Mouse (Mus musculus) mouse trophoblast stem cell (cell line): Measurements from ENCODE around the gene Rpl41.
"Not testable (repeated sequence)": the region's sequence is repeated elsewhere in the genome, so short reads cannot be mapped to it uniquely, and the experiment has no call there.

Source experiments
- in situ Hi-C, 2 experiments: fragments of 300-500 bp; cut with MseI, MboI; formaldehyde crosslinking; loops; 2 replicates in 1 of 2; 3 replicates in 1 of 2; pipeline ENCODE4 v1.15.1; 2025

The Rpl41 gene

DNA sequence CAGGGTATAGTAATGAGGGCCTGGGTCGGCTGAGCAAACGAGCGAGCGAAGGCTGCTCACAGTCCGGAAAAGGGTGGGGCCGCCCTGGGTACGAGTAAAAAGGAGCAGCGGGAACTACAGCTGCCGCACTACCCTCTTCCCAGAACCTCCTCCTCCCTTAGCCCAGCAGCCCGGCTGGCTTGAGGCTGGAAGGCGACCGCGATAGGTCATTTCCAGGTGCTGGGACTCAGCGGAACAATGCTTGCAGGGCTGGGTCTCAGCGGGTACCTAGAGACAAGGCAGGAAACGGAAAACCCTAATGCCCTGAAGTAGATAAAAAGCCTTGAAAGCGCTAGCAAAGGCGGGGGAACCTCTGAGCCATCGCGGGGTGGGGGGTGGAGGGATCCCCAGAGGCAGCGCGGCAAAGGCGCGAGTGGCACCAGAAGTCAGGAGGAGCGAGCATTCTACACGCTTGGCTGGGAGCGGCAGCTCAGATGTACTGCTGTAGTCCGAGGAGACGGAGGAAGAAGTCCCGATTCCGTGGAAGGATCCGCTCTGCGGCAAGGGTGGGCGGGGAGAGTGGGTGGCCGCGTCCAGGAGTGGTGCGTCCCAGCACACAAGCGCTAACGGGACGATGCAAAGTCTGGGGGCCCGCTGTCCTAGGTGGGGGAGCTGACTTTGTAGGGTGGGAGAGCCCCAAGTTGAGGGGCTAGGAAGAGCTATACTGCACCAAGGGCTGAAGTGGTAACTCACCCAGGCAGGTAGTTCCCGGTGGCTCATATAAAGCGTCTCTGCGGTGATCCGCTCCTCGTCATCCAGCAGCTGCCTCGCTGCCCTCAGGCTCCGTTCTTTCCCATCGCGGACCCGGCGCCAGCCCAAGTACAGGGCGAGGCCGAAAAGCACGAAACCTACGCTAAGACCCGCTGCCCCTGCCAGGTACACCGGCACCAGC lies 24.1 kb downstream of the Rpl41 start:
- in situ Hi-C loops: no loop called here

DNA sequence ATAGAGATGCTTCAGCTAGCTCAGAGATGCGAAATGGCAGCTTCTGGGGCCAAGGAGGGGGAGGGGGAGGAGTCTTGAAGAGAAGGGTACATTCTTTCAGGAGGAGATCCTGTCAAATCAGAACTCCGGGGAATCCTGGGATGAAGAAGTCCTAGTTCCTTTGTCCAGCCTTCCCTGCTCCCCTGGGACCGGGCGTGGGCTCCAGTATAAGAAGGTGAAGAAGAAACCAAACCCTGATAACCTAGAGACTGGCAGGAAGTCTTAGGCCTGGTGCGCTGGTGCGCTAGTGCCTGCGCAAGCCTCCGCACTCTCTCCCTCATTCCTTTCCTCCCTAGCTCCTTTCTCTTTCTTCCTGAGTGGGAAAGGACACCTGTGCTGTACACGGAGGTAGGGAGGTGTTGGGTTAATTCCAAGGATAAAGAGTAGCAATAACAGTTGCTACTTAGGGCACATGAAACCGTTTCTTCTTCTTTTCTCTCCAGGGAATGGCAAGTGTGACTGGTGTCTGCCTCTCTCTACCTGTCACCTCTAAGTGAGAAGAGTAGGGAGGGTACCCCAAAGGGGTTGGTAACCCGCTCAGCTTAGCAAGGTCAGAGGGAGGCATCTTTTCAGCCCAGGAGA lies 24.9 kb downstream of the Rpl41 start:
- in situ Hi-C loops: no loop called here

DNA sequence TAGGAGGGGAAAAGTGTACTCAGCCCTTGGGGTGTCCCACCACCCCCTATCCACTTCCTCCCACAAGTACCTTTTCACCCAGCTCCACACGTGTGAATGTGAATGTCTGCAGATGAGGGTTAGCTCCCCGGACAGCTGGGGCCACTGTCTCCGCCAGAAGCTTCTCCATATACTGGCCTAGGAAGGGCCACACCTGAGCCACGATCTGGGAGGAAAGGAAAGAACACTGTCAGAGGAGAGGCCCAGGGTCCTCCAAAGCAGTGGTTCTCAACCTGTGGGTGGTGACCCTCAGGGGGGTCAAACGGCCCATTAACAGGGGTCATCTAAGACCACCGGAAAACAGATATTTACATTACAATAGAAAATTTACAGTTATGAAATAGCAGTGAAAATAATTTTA lies 26.8 kb downstream of the Rpl41 start:
- in situ Hi-C loops: no loop called here

DNA sequence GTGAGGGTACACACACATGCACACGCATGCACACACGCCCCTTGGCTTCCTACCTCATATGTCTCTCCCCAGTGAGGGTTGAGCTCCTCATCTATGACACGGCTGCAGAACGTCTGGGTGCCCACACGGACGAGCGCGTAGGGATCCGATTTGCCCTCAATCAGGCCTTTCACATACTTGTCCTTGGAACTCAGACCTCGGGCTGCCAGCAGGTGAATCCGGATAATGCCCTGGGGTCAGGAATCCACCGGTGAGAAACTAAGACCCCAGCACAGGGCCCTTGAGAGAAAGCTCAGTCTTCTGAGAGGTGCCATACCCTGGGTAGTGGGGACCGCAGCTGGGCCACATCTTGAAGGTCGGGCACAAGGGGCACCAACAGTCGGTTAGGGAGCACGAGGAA lies 28.5 kb downstream of the Rpl41 start:
- in situ Hi-C loops: no loop called here

DNA sequence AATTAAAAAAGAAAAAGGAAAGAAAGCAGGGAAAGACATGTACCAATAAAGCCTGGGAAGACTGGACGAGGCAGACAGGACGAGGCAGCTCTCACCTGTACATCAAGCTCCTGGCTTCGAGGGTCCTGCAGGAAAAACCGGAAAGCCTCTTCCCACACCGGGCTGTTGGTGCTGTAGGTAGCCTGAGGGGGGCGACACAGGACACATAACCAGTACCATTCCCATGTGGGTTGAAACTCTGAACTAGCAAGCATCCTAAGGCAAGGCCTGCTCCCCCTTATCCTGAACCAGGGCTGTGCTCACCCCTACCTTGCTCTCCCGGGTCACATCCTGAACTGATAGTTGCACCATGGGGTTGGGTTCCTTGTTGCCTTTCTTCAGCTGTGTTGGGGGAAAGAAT lies 30.3 kb downstream of the Rpl41 start:
- in situ Hi-C loops: no loop called here

DNA sequence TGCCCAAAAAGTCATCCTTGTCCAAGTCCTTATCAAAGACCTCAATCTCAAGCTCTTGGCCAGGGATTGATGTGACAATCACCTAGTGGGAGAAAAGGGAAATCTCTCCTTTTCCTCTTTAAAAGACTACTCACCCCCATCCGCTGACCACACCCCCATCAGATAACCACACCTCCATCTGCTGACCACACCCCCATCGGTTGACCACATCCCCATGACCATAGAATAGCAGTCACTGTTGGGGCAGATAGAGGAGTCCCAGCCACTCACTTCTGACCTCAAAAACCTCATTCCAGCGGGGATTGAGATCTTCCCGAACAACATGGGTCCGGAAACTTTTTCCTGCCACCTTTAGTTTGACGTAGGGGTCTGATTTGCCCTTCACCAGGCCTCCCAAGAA lies 32.4 kb downstream of the Rpl41 start:
- in situ Hi-C loops: no loop called here

DNA sequence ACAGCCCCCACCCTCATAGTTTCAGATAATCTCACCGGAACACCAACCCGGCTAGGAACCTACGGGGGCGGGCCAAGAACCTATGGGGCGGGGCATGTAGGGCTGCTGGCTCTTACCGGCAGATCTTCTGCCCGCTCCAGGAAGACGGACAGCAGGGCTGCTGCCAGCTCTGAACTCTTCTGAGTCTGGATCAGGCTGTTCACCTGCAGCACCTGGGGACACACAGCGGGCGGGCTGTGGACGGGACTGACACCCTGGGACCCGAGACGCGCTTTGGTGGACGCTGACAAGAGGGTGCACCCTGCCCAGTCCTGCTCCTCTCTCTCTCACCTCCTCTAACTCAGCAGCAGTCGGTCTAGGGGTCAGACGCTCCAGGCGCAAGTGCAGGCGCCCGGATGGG lies 33.1 kb downstream of the Rpl41 start:
- in situ Hi-C loops: no loop called here

DNA sequence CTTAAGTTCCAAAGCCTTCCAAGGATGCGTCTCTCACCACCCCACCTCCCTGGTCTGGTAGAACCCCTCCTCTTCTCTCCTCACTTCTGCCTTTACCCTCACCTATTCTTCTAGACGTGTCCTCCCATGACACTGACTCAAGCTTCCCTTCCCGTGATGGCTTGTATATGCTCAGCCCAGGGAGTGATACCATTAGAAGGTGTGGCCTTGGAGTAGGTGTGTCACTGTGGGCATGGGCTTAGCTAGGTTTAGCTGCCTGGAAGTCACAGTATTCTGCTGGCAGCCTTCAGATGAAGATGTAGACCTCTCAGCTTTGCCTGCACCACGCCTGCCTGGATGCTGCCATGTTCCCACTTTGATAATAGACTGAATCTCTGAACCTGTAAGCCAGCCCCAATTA lies 34.1 kb downstream of the Rpl41 start:
- in situ Hi-C loops: no loop called here

DNA sequence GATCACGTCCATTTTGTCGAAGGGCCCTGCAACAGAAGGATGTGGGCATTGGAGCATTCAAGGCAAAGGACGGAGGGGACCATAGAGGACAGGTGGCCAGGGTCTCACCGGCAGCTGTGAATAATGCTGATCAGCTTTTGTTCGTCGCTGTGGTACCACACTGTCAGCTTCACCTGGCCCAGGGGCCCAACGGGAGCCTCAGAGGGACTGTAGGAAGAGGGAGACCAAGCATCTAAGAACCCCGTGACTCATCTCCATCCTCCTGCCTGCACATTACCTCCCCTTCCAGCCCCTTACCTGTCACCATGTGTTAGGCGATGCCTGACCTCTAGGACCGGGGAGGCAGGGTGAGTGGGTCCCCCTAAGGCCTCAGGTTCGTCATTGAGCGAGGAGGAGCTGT lies 37.3 kb downstream of the Rpl41 start:
- in situ Hi-C loops: no loop called here

DNA sequence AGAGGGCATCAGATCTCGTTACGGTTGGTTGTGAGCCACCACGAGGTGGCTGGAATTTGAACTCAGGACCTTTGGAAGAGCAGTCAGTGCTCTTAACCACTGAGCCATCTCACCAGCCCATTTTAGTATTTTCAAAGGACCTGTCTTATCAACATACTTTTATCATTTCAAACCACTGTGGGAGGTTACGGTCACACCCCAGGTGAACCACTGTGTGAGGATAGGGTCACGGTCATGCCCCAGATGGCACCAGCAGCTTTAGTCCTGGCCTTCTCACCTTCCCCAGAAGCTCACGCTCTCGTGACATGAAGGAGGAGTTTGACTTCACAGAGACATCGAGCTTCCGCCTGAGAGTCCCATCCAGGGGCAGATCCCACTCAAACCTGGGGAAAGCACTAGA lies 37.9 kb downstream of the Rpl41 start:
- in situ Hi-C loops: no loop called here

DNA sequence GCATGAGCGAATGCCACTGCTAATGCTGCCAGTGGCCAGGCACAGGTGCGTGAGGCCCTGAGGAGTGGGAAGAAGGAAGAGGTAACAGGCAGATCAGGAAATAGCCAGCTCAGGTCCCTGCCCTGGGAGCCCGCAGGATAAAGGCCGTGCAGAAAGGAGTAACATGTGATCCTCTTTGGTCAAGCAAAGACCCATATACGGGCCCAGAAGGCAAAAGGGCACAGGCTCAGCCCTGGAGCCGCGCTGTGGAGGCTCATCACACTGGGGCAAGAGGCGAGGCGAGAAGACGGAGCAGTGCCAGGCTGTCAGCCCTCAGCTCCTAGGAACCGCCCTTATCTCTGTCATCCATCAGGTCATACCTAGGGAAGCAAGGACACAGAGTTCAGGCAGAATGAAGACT lies 38.8 kb downstream of the Rpl41 start:
- in situ Hi-C loops: no loop called here

DNA sequence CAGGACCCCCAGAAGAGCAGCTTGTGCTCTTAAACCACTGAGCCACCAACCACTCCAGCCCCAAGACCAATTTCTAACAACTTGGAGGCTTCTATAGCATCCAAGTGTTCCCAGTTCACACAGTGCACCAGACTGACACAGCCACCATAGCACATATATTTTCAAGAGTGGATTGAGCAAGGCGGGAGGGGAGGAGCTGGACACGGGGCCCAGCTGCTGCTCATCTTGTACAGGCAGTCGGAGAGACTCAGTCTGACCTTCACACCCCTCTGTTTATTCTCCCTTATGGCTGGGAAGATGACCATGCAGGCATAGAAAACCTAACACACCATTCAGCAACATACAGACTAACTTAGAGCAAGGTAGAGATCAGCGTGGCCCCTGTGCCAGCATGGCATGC lies 39.3 kb downstream of the Rpl41 start:
- in situ Hi-C loops: no loop called here

DNA sequence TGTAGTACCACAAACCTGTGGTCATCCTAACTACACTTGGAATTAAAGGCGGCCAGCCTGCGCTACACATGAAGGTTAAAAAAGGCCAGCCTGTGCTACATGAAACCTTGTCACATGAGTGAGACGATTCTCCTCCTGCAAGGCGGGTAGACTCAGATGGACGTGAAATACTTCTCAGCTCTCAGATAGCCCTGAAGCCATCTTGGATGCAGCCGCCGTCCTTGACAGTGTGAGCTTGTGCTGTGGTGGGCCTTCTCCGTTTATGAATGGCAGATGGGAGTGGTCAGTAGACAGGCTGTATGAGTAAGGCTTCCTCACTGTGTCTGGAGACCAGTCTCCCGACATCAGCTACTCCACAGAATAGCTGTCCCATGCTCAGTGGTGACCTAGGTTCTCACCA lies 39.9 kb downstream of the Rpl41 start:
- in situ Hi-C loops: no loop called here

DNA sequence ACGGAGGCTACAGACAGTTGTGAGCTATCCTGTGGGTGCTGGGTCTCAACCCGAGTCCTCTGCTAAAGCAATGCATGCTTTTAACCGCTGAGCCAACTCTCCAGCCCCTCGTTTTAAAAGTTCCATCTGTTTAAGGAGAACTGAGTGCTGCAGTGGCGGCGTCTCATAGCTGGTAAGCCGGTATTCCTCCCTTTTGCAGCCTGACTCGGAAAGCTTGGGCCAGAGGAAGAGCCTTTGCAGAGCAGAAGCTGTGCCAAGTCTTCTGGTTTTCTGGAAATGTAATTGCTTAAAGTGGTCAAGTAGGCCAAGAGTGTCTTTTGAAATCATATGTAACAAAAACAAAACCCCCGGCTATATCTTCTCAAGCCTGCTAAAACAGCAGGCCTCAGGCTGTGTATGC lies 40.8 kb downstream of the Rpl41 start:
- in situ Hi-C loops: no loop called here

DNA sequence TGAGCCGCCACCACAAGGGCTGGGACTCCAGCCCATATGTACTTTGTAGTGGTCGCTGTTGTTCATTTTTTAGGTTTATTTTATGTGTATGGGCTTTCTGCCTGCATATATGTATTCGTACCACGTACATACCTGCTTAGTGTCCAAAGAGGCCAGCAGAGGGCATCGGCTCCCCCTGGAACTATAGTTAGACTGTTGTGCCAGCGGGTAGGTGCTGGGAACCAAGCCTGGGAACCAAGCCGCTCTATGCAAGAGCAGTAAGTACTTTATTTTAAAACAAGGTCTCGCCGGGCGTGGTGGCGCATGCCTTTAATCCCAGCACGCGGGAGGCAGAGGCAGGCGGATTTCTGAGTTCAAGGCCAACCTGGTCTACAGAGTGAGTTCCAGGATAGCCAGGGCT lies 43.1 kb downstream of the Rpl41 start:
- in situ Hi-C loops: no loop called here

DNA sequence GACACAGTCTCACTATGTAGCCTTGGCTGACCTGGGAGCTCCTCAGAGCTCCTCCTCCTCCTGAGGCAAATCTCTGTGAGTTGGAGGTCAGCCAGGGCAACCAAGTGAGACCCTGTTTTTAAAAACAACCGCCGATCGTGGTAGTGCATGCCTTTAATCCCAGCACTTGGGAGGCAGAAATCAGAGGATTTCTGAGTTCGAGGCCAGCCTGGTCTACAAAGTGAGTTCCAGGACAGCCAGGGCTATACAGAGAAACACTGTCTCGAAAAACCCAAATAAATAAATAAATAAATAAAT lies 43.8 kb downstream of the Rpl41 start:
- in situ Hi-C loops: not testable (repeated sequence)

DNA sequence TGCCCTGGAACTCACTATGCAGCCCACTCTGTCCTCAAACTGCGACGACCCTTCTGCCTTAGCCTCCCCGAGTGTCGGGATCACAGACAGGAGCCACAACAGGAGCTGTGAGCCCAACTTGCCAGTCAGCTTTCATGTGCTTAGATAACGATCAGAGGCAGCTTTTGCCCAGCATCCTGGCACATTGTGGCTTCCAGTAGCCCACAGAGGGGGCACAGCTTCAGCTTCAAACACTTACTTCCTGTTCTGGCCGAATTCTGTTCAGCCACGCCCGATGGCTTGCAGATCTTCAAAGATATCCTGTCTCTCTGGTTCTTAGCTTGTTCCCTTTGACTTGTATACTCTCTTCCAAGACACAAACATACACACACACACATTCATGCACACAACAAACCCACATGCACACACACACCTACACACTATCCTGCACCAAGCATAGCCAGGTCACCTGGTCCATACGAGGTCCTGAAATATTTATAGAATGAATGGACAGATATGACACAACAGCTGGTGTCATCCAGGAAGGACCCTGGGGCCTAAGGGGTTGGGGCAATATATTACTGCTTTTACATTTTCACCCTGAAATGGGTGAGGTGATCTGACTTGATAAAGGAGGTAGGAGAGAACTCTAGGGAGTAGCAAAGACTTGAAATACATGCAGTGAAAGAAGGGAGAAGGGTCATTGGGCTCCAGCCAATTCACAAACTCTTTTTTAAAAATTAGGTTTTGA lies 44.3 kb downstream of the Rpl41 start:
- in situ Hi-C loops: no loop called here

DNA sequence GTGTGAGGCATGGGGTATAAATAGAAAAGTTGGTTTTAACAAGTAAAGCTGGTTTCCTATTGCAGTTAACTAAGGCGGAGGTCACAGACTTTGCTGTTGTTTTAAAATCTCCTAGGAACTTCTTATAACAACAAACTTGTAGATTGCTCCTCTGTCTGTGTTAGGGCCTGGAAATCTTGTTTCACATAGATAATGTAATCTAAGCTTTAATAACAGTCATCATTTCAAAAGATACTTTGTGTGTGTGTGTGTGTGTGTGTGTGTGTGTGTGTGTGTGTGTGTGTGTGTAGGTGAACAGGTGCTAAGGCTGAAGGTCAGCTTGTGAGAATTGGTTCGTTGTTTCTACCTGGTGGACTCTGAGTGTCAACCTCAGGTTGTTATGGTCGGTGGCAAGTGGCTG lies 45.1 kb downstream of the Rpl41 start:
- in situ Hi-C loops: no loop called here

DNA sequence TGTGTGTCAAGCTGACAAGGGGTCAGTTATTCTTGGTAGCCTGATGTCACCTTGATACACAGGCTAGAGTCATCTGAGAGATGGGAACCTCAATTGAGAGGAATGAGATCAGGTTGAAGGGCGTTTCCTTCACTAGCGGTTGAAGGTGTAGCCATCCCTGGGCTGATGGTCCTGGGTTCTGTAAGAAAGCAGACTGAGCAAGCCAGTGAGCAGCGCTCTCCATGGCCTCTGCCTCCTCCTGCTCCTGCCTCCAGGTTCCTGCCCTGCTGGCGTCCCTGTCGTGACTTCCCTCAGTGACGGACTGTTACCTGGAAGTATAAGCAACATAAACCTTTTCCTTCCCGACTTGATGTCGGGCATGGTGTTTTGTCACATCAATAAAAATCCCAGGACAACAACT lies 45.6 kb downstream of the Rpl41 start:
- in situ Hi-C loops: no loop called here

DNA sequence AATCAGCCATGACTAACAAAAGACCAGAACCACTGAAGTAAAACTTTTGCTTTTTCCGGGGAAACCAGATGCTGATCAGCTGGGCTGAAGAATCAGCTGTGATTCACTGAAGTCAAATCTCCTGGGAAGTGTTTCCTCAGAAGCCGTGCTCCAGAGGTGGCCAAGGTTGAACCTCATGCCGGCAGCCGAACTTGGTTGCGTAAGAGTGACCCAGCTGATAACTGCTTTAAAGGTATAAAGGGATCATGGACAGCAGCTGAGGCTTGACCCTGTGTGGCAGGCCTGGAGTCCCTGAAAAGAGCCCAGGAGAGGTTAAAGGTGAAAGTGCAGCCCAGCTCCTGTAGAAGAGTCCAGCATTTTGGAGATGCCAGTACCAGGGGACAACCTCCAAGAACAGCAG lies 46.8 kb downstream of the Rpl41 start:
- in situ Hi-C loops: no loop called here

DNA sequence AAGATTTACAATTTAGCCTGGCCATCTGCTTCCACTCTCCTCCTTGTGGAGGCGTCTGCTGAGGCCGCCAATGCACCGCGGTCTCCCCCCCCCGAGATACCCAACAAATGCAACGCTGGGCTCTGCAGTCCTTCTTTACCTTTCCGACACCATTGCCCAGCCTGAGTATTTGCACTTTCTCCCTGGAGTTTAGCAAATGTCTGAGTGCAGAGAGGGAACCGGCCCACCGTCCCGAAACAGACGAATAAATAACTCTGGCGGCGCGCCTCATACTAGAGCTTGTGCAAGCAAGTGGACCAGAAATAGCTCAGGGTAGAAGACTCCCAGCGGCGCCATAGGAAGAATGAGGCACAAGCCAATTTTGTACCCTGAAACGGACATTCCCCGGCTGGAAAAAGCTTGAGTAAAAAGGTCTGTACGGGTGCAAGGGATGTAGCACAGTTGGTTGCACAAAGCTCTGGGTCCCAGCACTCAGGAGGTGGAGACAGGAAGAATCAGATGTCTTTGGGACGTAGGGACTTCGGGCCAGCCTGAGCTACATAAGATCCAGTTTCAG lies 49.9 kb downstream of the Rpl41 start:
- in situ Hi-C loops: no loop called here

DNA sequence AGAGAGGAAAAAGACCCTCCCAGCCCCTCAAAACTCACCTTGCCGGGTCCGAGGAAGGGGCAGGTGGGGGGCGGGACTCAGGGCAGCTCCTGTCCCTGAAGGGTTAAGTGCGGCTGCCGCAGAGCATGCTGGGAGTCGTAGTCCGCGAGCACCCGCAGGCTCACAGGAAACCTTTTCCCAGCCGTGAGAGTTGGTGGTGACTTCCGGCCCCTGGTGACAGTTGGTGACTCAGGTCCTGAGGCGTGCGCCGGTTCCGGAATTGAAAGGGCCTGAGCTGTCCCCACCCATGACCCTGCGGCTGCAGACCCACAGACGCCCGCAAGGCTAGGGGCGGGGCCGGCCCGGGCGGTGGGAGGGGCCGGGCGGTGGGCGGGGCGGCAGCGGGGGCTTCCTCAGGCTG lies 50.5 kb downstream of the Rpl41 start, which contains the start of gene Myl6b:
TSS of gene Myl6b (minus strand) at position 96 of the 400 bp plus-strand sequence.
- in situ Hi-C loops: no loop called here
